Mouse (Mus musculus) cerebellum, adult 11-12 months (tissue): ENCODE results near the gene Gm28305.
A peak's percentile ranks its signal among the peaks of the same experiment; 100 is the strongest.

Experiments used
- DNase-seq: peaks from one replicate; pipeline ENCODE4 v3.0.0; 2022

Gm28305 gene

DNA sequence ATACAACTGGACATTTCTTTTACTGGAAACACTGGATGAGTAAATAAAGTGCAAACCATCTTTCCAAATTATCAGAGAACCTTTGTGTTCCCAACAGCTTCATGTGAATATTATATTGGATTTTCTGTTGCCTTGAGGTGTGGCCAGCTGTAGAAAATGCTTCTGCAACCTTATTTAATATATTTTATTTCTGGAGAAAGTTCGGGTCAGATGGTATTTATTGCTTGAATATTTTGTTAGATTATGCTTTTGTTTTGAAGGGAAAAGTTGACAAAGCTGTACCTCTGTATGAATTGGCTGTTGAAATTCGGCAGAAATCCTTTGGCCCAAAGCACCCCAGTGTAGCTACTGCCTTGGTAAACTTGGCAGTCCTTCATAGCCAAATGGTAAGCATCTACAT is at the start of gene Gm28305:
Gene Gm28305, plus strand, starts transcription at position 301 of the 400 bp plus-strand sequence.
- DNase-seq, result no peak

DNA sequence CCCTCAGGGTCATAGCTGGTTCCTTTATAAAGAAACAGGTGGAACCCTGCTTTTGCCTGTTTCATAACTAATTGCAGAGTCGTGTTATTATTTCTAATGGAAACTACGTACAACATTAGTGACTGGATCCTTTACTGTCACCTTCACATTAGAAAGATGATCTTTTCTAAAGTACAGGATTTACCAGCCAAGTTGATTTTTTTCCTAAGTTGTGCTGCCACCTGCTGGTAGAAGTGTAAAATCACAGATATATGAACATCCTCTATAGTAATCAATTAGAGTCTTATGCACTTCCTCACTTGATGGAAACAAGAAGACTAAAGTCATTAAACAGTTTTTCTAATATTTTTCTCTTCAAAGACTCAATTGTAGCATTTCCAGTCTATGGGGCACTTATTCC is 44.0 kb upstream of the Gm28305 start:
- DNase-seq, result no peak

DNA sequence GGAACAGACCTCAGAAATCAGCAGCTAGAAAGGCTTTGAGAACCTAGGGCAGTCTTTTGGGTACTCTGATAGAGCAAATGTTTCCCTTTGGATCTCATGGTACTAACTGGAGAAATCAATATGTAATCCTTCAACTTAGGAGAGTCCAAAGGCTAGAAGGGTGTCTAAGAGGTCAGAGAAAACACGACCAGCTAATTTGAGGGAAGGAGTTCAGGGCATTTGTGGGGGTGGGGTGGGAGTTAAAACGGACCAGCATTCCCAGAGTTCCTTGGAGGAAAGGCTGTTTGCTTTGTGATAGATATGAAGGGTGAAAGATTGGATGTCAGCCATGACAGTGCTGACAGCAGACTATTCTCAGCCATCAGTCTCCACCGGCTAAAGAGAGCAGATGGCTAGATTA is 39.9 kb upstream of the Gm28305 start:
- no peak for DNase-seq

DNA sequence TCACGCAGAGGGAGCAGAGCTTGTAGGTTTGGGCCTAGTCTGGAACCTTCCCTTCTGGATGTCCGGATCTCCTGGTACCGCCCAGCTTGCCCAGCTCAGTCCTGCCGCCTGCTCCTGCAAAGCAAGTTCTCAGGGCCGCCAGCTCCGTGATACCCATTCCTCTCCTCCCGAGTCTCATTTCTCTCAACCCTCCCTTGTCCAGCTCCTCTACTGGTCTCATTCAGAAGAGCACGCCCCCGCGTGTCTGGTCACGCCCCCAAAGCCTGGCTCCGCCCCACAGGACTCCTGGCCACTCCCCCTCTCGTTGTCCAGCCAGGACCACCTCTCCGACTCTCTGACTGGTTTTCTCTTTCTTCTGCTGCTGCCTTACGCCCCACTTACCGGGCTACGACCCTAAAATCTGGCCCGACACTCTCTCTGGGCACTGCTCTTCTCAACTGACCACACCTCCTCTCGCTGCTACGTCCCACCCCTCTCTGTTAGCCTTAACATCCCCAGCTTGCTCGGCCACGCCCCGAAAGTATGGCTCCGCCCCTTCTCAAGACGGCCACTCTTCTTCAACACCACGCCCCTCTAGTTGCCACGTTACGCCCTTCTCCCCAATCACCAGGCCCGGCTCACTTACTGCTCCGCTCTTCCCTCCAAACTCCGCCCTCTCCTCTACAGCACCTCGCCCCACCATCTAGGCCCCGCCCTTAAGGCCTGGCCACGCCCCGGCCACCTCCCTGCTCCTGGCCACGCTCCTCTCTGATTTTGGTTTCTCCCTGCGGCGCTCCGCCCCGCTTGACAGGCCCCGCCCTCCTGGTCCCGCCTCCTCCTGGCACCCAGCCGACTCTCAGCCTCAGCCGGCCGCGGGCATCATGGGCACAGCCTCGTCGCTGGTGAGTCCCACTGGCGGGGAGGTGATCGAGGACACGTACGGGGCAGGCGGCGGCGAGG is 38.3 kb upstream of the Gm28305 start, which contains the start of gene Nphp3:
Gene Nphp3, plus strand, starts transcription at position 624 of the 939 bp plus-strand sequence.
- DNase-seq, result peak; percentile 100

DNA sequence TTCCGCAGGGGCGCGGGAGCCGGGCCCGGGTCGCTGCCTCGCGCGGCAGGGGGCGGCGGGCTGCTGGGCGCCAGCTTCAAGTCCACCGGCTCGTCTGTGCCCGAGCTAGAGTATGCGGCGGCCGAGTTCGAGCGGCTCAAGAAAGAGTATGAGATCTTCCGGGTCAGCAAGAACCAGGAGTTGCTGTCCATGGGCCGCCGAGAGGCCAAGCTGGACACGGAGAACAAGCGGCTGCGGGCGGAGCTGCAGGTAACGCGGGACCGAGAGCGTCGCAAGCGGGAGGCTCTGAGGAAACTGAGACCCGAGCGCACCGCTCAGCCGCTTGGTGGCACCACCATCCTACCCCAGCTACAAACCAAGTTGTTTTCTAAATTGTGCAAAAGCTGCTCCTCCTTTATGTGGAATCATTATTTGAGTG is 37.5 kb upstream of the Gm28305 start:
- DNase-seq, result no peak

DNA sequence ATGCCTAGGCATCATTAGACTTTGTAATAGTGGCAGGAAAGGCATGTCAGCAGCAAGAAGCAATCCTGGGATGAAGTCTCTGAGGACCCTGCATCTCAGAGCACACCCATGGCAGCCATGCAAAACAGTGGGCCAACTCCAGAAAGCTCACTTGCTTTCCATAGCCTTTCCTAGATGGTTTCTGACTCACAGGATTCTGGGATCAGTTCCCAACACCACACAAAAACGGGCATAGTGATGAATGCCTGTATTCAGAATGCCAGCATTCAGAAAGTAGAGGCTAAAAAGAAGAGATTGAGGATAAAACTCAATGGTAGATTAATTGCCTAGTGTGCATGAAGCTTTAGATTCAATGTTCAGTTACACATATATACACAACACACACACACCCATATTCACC is 25.9 kb upstream of the Gm28305 start:
- DNase-seq, result no peak

DNA sequence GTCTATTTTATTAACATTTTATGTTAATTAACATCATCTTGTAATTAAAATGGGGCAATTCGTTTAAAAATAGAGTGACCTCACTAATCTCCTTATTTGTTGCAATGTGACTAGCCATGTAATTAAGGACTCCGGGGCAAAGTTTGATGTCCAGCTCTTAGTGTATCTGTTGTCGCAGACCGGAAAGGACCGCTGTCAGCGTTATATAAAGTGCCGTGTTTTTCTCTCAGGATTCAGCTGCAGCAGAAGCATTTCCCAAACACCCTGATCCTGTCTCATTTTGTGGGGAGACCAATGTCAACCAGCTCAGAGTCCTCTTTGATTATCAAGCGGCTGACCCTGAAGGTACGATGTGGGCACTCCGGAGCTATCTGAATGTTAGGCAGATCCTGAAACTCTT is 19.4 kb upstream of the Gm28305 start:
- no peak for DNase-seq

DNA sequence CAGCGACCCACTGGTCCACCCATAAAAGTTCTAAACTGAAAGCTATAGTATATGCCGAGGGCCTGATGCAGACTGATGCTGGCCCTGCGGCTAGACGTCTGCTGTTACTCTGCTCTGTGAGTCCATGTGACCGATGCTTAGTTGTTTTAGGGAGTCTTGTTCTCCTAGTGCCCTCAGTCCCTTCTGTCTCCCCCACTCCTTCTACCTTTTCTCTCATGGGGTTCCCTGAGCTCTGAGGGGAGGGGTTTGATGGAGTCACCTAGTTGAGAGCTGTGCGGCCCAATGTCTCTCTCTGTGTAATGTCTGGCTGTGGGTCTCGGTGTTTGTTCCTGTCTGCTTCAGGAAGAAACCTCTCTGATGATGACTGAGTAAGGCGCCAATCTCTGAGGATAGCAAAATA is 13.3 kb upstream of the Gm28305 start:
- no peak for DNase-seq

DNA sequence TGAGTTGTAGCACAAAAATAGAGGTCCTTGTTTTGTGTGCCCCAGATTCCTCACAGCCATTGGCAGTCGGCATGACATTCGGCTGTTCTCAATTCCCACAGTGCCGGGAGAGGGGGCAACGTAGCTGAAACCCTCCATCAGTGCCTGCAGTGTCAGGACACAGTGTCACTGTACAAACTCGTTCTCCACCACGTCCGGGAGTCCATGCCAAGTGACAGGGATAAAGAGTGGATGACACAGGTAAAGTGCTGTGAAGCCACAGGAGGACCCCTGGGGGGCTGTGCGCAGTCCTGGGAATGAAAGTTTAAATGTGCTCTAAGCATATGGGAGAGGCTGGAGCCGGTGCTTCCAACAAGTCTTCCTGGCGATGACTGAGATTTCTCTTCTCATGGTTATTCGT is 10.6 kb upstream of the Gm28305 start:
- no peak for DNase-seq

DNA sequence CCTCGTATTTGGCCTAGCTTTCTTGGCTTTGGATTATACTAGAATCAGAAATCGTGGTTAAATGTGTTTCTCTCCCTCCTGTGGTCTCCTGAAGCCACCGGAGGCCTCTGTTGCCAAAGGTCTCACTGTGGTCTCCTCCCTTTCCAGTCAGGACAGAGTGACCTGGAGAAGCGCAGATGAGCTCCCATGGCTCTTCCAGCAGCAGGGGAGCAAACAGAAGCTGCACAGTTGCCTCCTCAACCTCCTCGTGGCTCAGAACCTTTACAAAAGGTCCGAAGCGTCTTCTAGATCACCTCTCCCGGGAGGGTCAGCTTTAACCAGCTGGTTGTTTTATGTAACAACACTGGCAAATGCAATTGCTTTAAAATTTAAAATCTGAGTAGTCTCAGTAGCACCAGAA is 6.2 kb upstream of the Gm28305 start:
- DNase-seq, result no peak

DNA sequence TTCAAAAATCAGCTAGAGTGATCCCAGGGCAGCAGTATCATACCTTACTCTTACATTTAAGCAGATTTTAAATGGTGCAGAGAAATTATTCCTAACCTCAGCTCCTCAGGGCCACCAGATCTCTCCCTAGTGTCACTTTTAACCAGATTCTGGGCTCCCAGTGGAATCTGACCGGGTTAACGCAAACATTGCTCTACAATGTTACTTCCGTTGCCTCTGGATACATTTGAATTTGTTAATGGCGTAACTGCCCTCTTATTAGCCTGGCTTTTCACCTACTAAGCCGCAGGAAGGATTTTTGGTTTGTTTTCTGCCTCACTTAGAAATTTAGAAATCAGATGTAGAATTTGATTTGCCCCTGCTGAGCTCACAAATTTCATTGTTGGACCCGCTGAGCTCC is 5.7 kb upstream of the Gm28305 start:
- DNase-seq, result no peak

DNA sequence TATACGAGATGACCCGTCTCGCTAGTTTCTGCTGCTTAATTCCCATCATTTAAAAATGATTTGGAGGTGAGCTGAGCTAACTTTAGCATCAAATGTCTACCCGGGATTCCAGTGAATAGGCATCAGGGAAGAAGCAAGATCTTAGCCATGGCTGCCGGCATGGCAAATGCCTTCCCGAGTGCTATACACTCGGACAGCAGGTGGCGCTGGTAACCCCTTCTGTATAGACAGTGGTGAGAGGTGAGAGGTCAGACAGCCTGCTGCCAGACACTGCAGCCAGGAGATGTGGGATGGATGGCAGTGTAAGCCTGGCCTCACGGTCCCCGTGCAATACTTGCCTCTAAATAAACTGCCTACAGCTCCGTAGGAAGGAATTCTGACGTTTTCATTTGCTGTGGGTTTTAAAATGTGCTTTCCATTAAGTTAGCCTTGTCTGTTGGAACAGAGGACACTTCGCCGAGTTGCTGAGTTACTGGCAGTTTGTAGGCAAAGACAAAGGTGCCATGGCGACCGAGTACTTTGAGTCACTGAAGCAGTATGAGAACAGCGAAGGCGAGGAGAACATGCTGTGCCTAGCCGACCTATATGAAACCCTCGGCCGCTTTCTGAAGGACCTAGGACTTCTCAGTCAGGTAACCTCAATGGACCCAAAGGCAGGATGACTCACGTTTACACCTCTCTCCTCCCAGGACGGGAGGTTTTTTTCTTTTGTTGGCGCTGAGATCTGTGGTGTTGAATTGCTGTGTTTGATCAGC is 5.0 kb upstream of the Gm28305 start:
- peak; percentile 43 for DNase-seq

DNA sequence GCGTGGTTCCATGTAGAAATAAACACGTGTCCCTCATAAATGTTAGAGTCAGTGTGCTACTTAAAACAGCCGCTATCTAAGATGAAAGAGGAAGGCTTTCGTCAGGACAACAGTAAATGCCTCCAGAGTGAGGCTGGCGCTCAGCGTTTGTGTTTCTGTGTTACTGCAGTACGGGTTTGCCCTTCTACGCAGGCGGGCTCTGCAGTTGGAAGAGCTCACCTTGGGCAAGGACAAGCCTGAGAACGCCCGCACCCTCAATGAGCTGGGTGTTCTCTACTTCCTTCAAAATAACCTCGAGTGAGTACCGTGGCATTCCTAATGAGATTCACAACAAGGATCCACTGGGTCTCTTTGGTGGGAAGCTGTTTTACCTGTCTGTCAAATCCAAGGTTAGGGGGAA is 2.2 kb upstream of the Gm28305 start:
- no peak for DNase-seq

DNA sequence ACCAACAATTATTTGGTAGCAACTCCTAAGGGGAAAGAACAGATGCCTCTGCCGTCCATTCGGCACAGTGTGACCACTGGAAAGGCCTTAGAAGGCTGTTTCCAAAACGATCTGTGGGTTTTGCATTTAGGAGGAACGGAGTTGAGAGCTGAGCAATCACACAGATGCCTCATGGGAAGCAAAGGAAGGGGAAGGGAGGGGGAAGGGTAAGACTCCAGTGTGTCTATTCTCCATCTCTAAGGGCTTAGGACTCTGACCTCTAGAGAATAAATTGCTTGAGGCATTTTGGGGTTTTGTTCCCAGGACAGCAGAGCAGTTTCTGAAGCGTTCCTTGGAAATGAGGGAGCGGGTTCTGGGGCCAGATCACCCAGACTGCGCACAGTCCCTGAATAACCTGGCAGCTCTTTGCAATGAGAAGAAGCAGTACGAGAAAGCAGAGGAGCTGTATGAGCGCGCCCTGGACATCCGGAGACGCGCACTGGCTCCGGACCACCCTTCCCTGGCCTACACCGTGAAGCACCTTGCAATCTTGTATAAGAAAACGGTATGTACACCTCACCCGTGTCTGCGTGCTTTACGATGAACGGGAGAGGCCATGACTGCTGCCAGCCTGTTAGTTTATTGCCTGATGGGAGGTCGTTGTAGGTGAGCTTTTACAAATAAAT is 1.3 kb upstream of the Gm28305 start:
- no peak for DNase-seq

DNA sequence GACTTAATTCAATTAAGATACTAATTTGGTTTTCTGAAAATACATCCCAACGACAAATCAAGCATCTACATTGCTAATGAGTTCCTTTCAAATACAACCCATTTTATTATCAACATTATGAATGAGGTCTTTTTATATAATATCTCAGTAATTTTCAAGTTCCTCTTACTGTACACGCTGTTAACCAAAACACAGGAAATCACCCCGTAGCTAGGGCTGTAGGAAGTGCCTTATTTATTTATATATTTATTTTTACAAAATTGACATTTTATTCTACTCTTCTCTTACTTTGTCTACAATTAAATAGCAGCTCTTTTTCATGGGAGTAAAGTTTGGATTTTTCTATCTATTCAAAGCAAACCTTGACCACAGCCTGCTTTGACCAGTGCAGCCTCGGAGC is 720 bp upstream of the Gm28305 start:
- no peak for DNase-seq

DNA sequence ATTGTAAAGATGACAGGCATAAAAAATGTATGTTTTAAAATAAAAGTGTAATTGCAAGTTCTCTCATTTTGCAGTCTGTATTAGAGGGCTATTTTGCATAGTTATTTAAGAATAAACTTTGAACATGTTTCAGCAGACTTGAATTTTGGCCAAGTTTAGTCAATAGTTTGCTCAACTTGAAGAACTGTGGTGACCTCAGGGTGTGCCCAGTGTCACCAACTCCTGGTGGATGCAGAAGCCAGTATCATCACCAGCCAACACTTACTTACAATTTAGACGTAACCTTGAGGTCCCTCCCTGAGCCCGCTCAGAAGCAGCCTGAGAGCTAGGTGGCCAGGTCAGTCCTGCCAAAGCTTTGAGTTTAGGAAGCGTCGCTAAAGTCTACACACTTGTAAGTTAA is 3.2 kb downstream of the Gm28305 start:
- DNase-seq, result no peak

DNA sequence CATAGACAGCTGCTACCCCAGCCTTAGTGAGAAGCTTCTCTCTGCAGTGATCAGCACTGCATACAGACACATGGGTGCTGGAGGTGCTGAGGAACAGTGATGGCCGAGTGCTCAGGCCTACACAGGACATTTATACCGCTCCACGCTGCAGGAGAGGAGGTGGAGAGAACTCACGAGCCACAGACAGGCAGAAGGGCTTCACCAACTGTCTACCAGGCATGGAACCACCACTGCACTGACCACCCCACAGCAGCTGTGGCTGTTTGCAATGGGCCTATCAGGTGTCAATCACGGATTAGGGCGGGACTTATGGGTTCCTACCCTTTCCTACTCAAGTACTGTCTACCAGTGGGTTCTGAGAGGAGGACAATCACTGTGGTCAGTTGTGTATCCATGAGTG is 10.6 kb downstream of the Gm28305 start:
- DNase-seq, result no peak

DNA sequence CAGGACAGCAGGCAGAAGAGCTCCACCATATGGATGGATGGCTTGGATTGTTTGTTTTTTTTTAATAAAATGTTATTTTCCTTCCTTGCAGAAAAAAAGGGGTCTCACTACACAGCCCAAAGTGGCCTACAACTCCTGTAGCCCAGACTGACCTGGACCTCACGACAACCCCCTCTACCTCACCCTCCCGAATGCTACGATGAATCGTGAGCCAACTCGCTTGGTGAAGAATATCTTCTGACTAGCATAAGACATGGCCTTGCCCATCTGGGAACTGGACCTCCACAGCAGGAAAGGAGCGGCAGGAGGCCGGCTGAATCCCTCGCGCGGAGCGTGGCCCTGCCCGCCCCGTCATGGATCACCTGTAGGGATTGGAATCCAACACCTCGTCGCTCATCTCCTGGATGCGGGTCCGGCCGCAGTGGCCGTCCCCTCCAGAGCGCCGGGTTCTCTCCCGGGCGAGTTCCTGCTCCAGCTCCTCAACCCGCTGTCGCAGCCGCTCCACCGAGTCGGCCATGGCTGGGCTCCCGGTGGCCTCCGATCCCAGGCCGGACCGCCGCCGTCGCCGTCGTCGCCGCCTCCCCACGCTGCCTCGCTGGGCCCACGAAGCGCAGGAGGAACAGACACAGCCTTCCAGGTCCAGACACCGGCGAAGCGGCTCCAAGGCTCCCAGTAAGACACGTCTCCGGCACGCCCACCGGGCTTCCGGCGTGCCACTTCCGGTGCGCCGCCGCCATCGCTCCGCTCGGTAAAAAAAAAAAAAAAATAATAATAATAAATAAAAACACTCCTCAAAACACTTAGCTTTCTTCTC is 22.2 kb downstream of the Gm28305 start, which contains the start of gene Uba5:
Gene Uba5, minus strand, starts transcription at position 705 of the 814 bp plus-strand sequence.
- peak; percentile 74 for DNase-seq

DNA sequence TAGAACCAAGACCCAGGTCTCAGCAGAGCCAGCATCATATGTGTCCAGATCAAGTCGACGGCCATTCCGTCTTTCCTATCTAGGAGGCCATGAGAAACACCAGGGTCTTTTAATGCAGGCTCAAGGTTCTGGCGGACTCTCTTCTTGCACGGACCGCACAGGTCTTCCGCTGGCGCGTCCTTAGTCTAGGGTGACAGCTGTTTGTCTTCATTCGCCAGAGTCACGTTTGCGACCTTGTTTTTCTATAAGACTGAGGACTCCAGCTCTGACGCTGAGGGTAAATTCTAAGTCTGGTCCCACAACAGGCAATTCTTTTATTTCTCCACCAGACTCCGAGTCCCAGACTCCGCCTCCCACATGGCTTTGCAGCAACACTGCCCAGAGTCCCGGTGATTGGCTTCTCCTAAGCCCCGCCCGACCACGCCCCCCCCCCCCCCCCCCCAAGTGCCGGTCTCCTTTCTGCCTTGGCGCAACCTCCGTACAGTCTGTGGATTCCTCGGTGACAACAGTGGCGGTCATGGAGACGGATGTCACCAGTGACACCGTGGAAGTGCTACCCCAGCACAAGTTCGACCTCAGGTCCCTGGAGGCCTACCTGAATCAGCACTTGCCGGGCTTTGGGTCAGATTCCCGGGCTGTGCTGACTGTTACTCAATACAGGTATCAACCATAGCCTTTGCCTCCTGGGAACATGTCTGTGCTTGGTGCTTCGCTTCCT is 22.9 kb downstream of the Gm28305 start, which contains the start of gene Acad11:
Gene Acad11, plus strand, starts transcription at position 134 of the 718 bp plus-strand sequence.
- DNase-seq, result peak; percentile 87

DNA sequence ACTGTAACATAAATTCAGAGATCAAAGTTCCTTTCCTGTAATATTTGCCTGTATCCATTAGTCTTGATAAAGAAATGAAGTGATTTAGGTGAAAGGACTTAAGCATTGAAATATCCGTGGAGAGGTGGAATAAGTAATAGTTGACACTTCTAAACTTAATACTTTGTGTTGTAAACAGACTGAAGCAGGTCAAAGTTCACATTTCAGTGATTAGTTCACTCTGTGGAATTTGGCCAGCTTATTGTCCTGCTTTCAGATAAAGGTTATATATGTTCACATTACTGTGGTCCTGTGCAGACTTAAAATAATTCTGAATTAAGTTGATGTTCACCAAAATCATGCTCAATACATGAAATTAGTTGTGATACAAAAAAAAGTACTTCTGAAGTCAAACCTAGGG is 24.1 kb downstream of the Gm28305 start:
- DNase-seq, result no peak

DNA sequence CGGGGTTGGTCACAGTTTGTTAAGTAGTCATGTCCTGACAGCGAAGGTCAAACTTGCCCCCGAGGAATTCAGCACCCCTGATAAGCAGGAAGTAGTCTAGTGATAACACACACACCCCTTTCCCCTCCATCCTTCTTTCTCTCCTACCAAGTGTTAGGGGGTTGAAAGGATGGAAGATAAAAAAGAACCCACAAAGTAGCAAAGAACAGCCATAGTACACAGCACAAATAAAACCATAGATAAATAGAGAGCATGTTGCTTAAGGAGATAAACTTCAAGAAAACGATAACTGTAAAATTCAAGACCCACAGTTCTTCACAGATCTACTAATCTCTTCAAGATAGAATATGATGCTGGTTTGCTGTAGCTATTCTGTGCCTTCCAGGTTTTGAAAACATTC is 29.8 kb downstream of the Gm28305 start:
- DNase-seq, result no peak
